Mouse (Mus musculus): Measurements from ENCODE around the gene Lpp.

DNA sequence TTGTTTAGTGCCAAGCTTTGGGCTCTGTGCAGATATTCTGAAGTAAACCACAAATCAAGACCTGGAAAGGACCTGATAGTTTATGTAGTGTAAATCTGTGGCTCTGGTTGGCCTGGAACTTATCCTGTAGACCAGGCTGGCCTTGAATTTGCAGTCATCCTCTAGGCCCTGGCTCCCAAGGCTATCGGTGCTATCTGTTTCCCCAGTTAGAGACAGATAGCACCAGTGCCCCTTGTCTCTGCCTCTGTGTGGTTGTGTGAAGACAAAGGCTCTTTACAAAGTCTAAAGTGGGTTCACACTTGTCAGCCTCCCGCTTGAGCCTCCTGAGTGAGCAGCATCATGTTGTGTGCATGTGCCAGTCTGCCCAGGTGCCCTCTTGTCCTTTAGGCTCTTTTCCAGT is 104.1 kb downstream of the Lpp start:
- no peak for TF ChIP-seq POLR2A (IDR thresholded peaks at IDR 0.05; ENCODE audit: control insufficient read depth, extremely low read depth, insufficient read depth, low read length, poor library complexity)
- TF ChIP-seq CTCF (IDR thresholded peaks at IDR 0.05; ENCODE audit: borderline replicate concordance, control insufficient read depth, extremely low read depth, insufficient read depth, low read length, poor library complexity), result no peak

Data from thymus, adult 2 months (tissue).